Mouse (Mus musculus): Measurements from ENCODE around the gene Xiap. TPM values are rescaled to one million over a fixed set of nuclear protein-coding genes. Genes with fewer than 3 reads are reported as not detected.

The Xiap gene
- polyA plus RNA-seq, 1 experiment from 2014 or later = 12.0 TPM

DNA sequence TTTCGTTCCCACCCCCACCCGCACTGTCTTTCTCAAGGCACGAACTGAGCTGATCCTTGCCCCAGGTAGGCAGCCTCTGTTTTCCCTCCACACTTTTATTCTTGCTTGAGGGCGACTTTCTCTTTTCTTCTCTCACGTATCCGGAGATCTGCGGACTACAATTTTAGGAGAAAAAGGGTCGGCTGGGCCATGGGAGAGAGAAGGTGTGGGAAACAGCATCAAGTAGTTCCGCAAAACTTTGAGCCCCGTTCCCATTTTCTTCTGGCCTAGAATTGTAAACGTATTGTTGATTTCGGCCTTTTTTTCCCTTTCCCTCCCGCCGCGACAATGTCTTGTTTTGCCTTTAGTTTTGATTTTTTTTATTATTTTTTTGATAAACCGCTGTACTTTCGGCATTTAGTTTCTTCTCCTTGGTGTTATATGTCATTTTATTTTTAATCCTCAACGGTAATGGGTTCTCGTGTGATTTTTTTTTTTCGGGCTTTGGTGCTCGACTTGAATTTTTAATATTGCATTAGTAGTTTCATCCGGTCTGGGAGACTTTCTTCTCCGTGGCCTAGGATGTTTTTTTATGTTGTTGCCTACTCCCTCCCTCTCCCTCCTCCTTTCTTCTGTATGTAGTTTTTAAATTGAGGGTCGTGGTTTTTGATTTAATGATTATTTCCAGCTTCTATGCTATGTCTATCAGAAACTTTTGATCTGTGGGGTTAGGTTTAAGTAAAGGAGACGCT is 91.7 kb downstream of the Xiap start:
- no peaks in the 10 kb centered on the region for H3K36me3 ChIP-seq (ENCODE audit: poor library complexity, severe bottlenecking)
- no peak for ATAC-seq
- H3K9ac ChIP-seq = peak overlapping the region; percentile 67
- peak overlapping the region; percentile 99 for H3K27ac ChIP-seq
- H3K27me3 ChIP-seq = no peaks in the 10 kb centered on the region
- H3K4me3 ChIP-seq = peak overlapping the region; percentile 56
- 13% methylated on average over 25 of the region's 25 CpGs for WGBS
- peak overlapping the region; percentile 57 for H3K4me2 ChIP-seq
- peaks cover 5% of the 10 kb centered on the region; the same call in 1 of the 2 replicates for H3K4me1 ChIP-seq
- H3K9me3 ChIP-seq (replicated peaks) = no peaks in the 10 kb centered on the region

DNA sequence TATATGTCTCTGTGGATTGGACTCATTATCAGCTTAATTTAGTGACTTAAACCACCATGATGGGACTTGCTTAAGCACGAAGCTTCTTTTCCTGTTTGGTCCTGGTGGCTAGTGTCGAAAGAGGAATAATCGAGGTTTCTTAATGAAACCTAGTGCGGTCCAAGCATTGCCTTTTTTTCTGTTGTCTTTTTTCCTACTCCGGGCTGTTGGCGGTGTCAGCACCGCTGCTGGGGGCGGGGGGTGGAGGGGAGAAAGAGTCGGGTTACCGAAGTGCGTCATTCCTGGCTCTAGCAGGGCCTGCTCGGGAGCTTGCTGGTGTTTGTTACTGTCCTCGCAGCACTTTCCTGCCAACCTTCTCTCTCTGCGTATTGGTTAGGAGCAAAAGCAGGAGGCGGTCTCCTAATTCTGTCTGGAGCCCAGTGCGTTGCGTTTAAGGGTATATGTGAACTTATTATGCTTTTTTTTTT is 92.5 kb downstream of the Xiap start:
- Histone ChIP-seq H3K9me3 (replicated peaks) (no peaks in the 10 kb centered on the region), H3K36me3 (ENCODE audit: poor library complexity, severe bottlenecking) (no peaks in the 10 kb centered on the region), H3K4me3 (peak overlapping the region; percentile 56), H3K27me3 (no peaks in the 10 kb centered on the region), H3K4me2 (peak overlapping the region; percentile 57), H3K4me1 (peaks cover 5% of the 10 kb centered on the region; the same call in 1 of the 2 replicates), H3K9ac (peak overlapping the region; percentile 67), H3K27ac (peak overlapping the region; percentile 99)
- ATAC-seq = peak; percentile 62
- WGBS = 13% methylated on average over 17 of the region's 17 CpGs

DNA sequence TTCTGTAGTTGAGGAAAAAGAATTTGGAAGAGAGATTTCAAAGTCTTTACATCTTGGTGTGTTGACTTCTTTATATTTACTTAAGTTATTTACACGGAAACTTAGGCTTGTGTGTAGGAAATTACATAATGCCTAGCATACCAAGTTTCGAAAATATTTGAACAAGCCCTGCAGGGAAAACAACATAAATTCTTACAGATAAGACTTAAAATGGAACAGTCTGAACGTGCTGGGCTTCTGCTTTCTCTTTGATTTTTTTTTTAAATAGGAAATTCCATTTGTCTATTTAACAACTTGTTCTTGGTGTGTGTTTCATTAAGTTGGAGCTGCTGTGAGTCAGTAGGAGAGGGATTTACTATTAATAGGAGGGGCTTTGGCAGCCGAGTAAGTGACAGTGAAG is 93.6 kb downstream of the Xiap start:
- Histone ChIP-seq H3K9ac (peak overlapping the region; percentile 43), H3K9me3 (replicated peaks) (no peaks in the 10 kb centered on the region), H3K27me3 (no peaks in the 10 kb centered on the region), H3K4me3 (peak overlapping the region; percentile 56), H3K36me3 (ENCODE audit: poor library complexity, severe bottlenecking) (no peaks in the 10 kb centered on the region), H3K27ac (no peak overlapping the region), H3K4me2 (peak overlapping the region; percentile 57), H3K4me1 (peaks cover 5% of the 10 kb centered on the region; the same call in 1 of the 2 replicates)
- WGBS = 25% methylated on average over 4 of the region's 4 CpGs
- ATAC-seq = no peak

Other genes with a start within 250 kb of the Xiap start
- 99.1 and 99.4 TPM in 2 replicates for gene Thoc2, start 139.0 kb upstream of the Xiap start, polyA plus RNA-seq (2015; fragmentation: Nextera tagmentation; extraction: Ambion mirVana)
- 41.0 and 45.0 TPM in 2 replicates for gene Stag2, start 89.6 kb downstream of the Xiap start, polyA plus RNA-seq (2015; fragmentation: Nextera tagmentation; extraction: Ambion mirVana)